Mouse (Mus musculus): ENCODE measurements around the gene Gcm2. TPM values are rescaled to one million over a fixed set of nuclear protein-coding genes. Genes with fewer than 3 reads are reported as not detected.

The Gcm2 gene
- total RNA-seq, 2 experiments from 2014 or later, result not detected

- no peak for DNase-seq
- intact Hi-C loops (cut with DNase I), result no loop called here
Observed at GRCm38 (mm10) chr13:41080700-41081099, 30.1 kb downstream of the Gcm2 start.

- no peak for DNase-seq
- intact Hi-C loops (cut with DNase I), result no loop called here
Observed at GRCm38 (mm10) chr13:41079859-41080258, 31.0 kb downstream of the Gcm2 start.

GRCm38 (mm10) chr13:41079421-41079780 lies 31.4 kb downstream of the Gcm2 start, which contains the start of gene Mak:
Gene Mak (minus strand): TSS chr13:41079706.
- intact Hi-C loops (cut with DNase I), result no loop called here
- DNase-seq, result peak; percentile 13 to 14

GRCm38 (mm10) chr13:41078690-41079420 lies 32.0 kb downstream of the Gcm2 start:
- no peak for DNase-seq
- intact Hi-C loops (cut with DNase I), result no loop called here

- intact Hi-C loops (cut with DNase I), result no loop called here
- no peak for DNase-seq
Observed at GRCm38 (mm10) chr13:41077921-41078320, 32.9 kb downstream of the Gcm2 start.

GRCm38 (mm10) chr13:41073819-41074218 lies 37.0 kb downstream of the Gcm2 start:
- intact Hi-C loops (cut with DNase I), result no loop called here

GRCm38 (mm10) chr13:41071617-41072016 lies 39.2 kb downstream of the Gcm2 start:
- intact Hi-C loops (cut with DNase I), result no loop called here
- no peak for DNase-seq

More at GRCm38 (mm10) chr13:41073819-41074218, 37.0 kb downstream of the Gcm2 start:
- no peak for DNase-seq

- intact Hi-C loops (cut with DNase I), result no loop called here
- no peak for DNase-seq
Observed at GRCm38 (mm10) chr13:41067618-41068017, 43.2 kb downstream of the Gcm2 start.

- intact Hi-C loops (cut with DNase I), result no loop called here
- DNase-seq, result no peak
Observed at GRCm38 (mm10) chr13:41051965-41052364, 58.9 kb downstream of the Gcm2 start.

Other genes with a start within 250 kb of the Gcm2 start
- gene Pak1ip1, start 110.0 kb downstream of the Gcm2 start, total RNA-seq (2021), result 10 to 100 TPM; 26.5 to 29.6 TPM
- gene Tmem14c, start 94.7 kb downstream of the Gcm2 start, total RNA-seq (2021), result 100 to 1,000 TPM; 180 to 198 TPM
- not detected for gene Mak, start 31.3 kb downstream of the Gcm2 start, total RNA-seq (2021)
- not detected for gene Sycp2l, start 3.3 kb upstream of the Gcm2 start, total RNA-seq (2021)
- under 1 TPM in 1 of 2 experiments, not detected in 1; 0.08 TPM for gene Elovl2, start 109.4 kb upstream of the Gcm2 start, total RNA-seq (2021)
- 10 to 100 TPM; 23.6 to 25.0 TPM for gene Smim13, start 138.8 kb upstream of the Gcm2 start, total RNA-seq (2021)
- gene Gm17364, start 162.9 kb upstream of the Gcm2 start, total RNA-seq (2021), result not detected

Measured in heart, postnatal 36 days (tissue).